Mouse (Mus musculus) liver, embryonic 16.5 days (tissue): Measurements from ENCODE around the gene Pde4c. TPM values are rescaled to one million over a fixed set of nuclear protein-coding genes. Genes with fewer than 3 reads are reported as not detected.

ENCODE experiments used
- ATAC-seq: fragments of 200-750 bp; cut with Nextera tagmentation; 2 replicates; pipeline ENCODE4 v1.8.0; 2017; ENCODE audit warnings: low read depth, mild to moderate bottlenecking, moderate number of reproducible peaks, moderate library complexity
- H3K27ac ChIP-seq: fragments of 300-500 bp; sonication (generic); 2 replicates; pipeline ENCODE4 v1.5.1; 2014; ENCODE audit warnings: mild to moderate bottlenecking, low read length
- H3K27me3 ChIP-seq: fragments of 300-500 bp; sonication (generic); 2 replicates; pipeline ENCODE4 v1.6.1; 2014; ENCODE audit warnings: low read depth, low read length, mixed read lengths; ENCODE audit not compliant: control insufficient read depth, insufficient read depth
- H3K36me3 ChIP-seq: fragments of 300-500 bp; sonication (generic); 2 replicates; pipeline ENCODE4 v1.6.1; 2014; ENCODE audit warnings: mild to moderate bottlenecking; ENCODE audit not compliant: control insufficient read depth, insufficient read depth
- H3K4me1 ChIP-seq: fragments of 300-500 bp; sonication (generic); 2 replicates; pipeline ENCODE4 v1.6.1; 2014; ENCODE audit warnings: low read depth, low read length, mixed read lengths; ENCODE audit not compliant: control insufficient read depth
- H3K4me2 ChIP-seq: fragments of 300-500 bp; sonication (generic); 2 replicates; pipeline ENCODE4 v1.6.1; 2014; ENCODE audit warnings: low read depth, low read length, mixed read lengths
- H3K4me3 ChIP-seq: fragments of 300-500 bp; sonication (generic); 2 replicates; pipeline ENCODE4 v1.5.1; 2014; ENCODE audit warnings: low read depth, mild to moderate bottlenecking, low read length
- H3K9ac ChIP-seq: fragments of 300-500 bp; sonication (generic); 2 replicates; pipeline ENCODE4 v1.6.1; 2014; ENCODE audit warnings: low read depth, low read length
- H3K9me3 ChIP-seq: fragments of 300-500 bp; sonication (generic); replicated peaks from 2 replicates; pipeline ENCODE4 v1.6.1; 2016; ENCODE audit warnings: low read length; ENCODE audit not compliant: control insufficient read depth
- WGBS: fragments of 180-500 bp; shearing (Covaris S2); extraction: QIAGEN DNeasy Blood & Tissue Kit; methylation state at CpG from one replicate; pipeline ENCODE4 v1.1.7; 2014; ENCODE audit not compliant: insufficient replicate concordance; 5-methylcytosine and 5-hydroxymethylcytosine counted together
- polyA plus RNA-seq: library from polyadenylated mRNA; unstranded; fragments of >200 nt; fragmentation: Nextera tagmentation; extraction: Ambion mirVana; gene quantifications from 2 replicates; pipeline ENCODE4 v1.2.1, GENCODE M21; 2015

Pde4c gene
- polyA plus RNA-seq, 1 experiment from 2014 or later: 2.2 TPM

- no peaks in the 10 kb centered on the region for H3K27me3 ChIP-seq
- peaks cover 58% of the 10 kb centered on the region for H3K4me1 ChIP-seq
- WGBS: 83% methylated on average over 7 of the region's 7 CpGs
- H3K4me3 ChIP-seq: no peak overlapping the region
- H3K9me3 ChIP-seq: no peaks in the 10 kb centered on the region
- ATAC-seq: no peak
- H3K27ac ChIP-seq: no peak overlapping the region
- H3K9ac ChIP-seq: no peak overlapping the region
- H3K36me3 ChIP-seq: peaks cover 4% of the 10 kb centered on the region; the same call in 1 of the 2 replicates
- no peak overlapping the region for H3K4me2 ChIP-seq
These were observed 34.7 kb downstream of the Pde4c start for GRCm38 (mm10) chr8:70758308-70758615.

DNA sequence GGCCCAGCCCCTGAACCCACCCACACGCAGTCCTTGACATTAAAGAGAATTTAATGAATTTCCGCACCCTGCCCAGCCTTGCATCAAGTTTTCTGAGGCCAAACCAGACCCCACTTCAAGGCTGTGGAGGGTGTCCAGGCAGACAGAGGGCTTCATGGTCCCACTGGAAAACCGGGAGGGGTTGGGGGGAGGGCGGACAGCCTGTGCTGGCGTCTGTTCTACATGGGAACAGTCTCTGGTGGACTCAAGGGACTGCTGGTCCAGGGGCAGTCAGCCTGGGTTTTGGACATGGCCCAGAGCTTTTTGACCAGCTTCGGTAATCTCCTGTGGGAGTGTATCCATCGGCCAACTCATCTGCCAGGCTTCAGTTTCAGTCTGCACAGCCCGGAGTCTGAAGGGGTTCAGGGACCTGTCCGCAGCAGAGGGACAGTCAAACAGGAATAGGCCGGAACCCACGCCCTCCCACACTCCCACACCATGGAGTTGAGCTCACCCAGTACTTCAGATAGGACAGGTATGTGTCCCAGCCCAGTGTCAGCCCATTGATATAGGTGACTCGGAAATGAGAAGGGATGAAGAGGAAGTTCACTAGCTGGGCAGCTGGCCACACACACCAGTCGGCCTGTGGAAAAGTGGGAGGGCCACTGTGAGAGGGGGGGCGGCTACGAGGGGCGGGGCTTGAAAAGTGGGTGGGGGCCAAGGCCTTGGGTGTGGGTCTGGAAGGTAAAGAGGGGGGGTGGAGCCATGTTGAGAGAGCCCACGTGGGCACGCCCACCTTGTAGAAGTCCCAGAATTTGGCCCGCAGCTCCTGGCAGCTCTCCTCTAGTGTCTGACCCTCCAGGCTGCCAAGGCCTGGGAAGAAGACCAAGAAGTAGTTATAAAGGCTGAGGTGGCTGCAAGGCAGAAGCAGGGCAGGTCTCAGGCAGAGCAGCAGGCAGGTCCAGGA, 35.4 kb downstream of the Pde4c start:
- no peak overlapping the region for H3K9ac ChIP-seq

GRCm38 (mm10) chr8:70760350-70760749, 36.8 kb downstream of the Pde4c start:
- Histone ChIP-seq H3K27me3 (no peaks in the 10 kb centered on the region), H3K4me2 (peak overlapping the region; percentile 99), H3K9ac (peak overlapping the region; percentile 86), H3K36me3 (peaks cover 4% of the 10 kb centered on the region; the same call in 1 of the 2 replicates), H3K4me3 (peak overlapping the region; percentile 74), H3K4me1 (peaks cover 67% of the 10 kb centered on the region), H3K27ac (peak overlapping the region; percentile 92), H3K9me3 (no peaks in the 10 kb centered on the region)
- no peak for ATAC-seq
- WGBS: under 1% methylated on average over 21 of the region's 22 CpGs

More for the DNA sequence above, 35.4 kb downstream of the Pde4c start:
- Histone ChIP-seq H3K4me3 (0 out of 2 replicates have a peak overlapping the region, but pooled peaks have one; percentile 74), H3K27ac (no peak overlapping the region), H3K9me3 (no peaks in the 10 kb centered on the region), H3K4me2 (peak overlapping the region; percentile 99), H3K36me3 (peaks cover 4% of the 10 kb centered on the region; the same call in 1 of the 2 replicates), H3K4me1 (peaks cover 58% of the 10 kb centered on the region), H3K27me3 (no peaks in the 10 kb centered on the region)
- WGBS: 70% methylated on average over 19 of the region's 19 CpGs
- ATAC-seq: no peak

DNA sequence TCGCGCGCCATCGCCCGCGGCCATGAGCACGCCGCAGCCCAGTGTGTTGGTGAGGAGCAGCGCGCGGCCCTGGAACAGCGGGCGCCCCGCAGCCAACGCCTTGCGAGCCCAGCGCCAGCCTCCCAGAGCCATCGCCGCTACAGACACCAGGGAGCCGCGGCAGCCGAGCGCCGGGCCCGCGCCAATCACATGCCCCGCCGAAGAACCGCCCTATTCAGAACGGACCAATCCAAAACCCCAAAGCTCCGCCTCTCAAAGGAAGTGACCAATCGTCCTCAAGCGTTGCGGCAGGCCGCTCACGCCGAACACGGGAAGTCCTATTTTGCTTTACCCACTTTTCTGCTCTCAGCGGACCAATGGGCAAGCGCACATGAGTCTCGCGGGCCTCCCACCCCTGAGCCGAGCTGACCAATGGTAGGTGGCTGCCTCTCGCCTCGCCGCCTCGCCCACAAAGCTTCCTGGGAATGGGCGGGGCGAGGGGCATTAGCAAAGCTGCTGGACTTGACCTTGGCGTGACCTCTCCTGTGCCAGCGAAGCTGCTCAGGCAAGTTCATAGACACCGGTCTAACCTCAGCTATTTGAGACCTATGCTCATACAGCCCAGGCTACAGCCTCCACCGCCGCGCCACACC, 37.4 kb downstream of the Pde4c start, which contains the start of gene Mpv17l2:
Gene Mpv17l2, minus strand, starts transcription at position 172 of the 632 bp plus-strand sequence.
- under 1% methylated on average over 55 of the region's 55 CpGs for WGBS
- H3K4me2 ChIP-seq: peak within 1 kb of the TSS; percentile 99
- no peaks in the 10 kb centered on the region for H3K9me3 ChIP-seq
- no peaks in the 10 kb centered on the region for H3K27me3 ChIP-seq
- peak; percentile 91 for ATAC-seq
- H3K27ac ChIP-seq: peak within 1 kb of the TSS; percentile 92
- H3K4me1 ChIP-seq: peaks cover 70% of the 10 kb centered on the region
- peak within 1 kb of the TSS; percentile 74 for H3K4me3 ChIP-seq
- peaks cover 4% of the 10 kb centered on the region; the same call in 1 of the 2 replicates for H3K36me3 ChIP-seq
- H3K9ac ChIP-seq: peak within 1 kb of the TSS; percentile 86

DNA sequence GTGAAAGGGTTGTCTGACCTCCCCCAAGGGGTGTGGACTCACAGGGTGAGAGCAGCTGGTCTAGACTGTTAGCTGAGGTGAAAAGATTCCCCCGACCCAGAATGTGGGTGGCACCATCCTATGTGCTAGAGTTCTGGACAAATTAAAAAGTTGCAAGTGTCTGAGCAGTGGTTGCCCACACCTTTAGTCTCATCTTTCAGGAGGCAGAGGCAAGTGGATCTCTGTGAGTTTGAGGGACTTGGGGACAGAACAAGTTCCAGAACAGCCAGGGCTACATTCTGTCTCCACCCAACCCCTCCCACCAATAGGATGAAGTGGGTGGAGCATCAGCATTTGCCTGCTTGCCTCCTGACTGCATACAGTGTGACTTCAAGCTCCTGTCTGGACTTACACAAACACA, 38.6 kb downstream of the Pde4c start:
- H3K4me1 ChIP-seq: peaks cover 82% of the 10 kb centered on the region
- no peaks in the 10 kb centered on the region for H3K9me3 ChIP-seq
- 29% methylated on average over 1 of the region's 1 CpGs for WGBS
- no peak for ATAC-seq
- H3K4me2 ChIP-seq: peak overlapping the region; percentile 50
- H3K36me3 ChIP-seq: peaks cover 4% of the 10 kb centered on the region; the same call in 1 of the 2 replicates
- peak overlapping the region; percentile 14; the same call in 1 of the 2 replicates for H3K9ac ChIP-seq
- H3K27me3 ChIP-seq: no peaks in the 10 kb centered on the region
- no peak overlapping the region for H3K4me3 ChIP-seq
- H3K27ac ChIP-seq: peak overlapping the region; percentile 87

- Histone ChIP-seq H3K4me2 (peak overlapping the region; percentile 98), H3K9ac (peak overlapping the region; percentile 43; the same call in 1 of the 2 replicates)
- WGBS: 2% methylated on average over 3 of the region's 3 CpGs
These were observed 39.8 kb downstream of the Pde4c start for GRCm38 (mm10) chr8:70763354-70763753.

DNA sequence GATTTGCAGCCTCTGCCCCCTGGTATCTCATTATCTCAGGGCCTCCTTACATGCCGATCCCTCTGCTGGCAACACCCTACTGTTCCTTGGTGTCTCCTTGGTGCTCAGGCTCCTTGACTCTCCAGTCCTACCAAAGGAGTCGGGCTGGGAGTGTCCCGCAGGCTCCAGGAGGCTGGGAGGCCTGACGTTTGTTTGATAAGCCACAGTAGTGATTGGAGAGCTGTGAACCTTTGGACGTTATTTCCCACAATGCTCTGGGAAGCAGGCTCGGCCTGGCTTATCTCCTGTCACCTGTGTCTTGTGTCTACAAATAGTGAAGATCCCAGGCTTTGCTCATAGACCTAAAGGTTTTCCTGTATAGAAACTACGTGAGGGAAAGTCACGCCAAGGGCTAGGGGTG, 40.5 kb downstream of the Pde4c start:
- Histone ChIP-seq H3K9ac (peak overlapping the region; percentile 43), H3K27me3 (no peaks in the 10 kb centered on the region), H3K4me1 (peaks cover 80% of the 10 kb centered on the region), H3K9me3 (no peaks in the 10 kb centered on the region), H3K4me3 (peak overlapping the region; percentile 27), H3K4me2 (peak overlapping the region; percentile 98), H3K27ac (peak overlapping the region; percentile 90), H3K36me3 (peaks cover 2% of the 10 kb centered on the region; the same call in 1 of the 2 replicates)
- 13% methylated on average over 8 of the region's 8 CpGs for WGBS
- ATAC-seq: peak; percentile 27

More at GRCm38 (mm10) chr8:70763354-70763753, 39.8 kb downstream of the Pde4c start:
- ATAC-seq: no peak
- peaks cover 2% of the 10 kb centered on the region; the same call in 1 of the 2 replicates for H3K36me3 ChIP-seq
- no peaks in the 10 kb centered on the region for H3K9me3 ChIP-seq
- no peaks in the 10 kb centered on the region for H3K27me3 ChIP-seq
- no peak overlapping the region; the same call in 1 of the 2 replicates for H3K4me3 ChIP-seq
- peak overlapping the region; percentile 90 for H3K27ac ChIP-seq
- H3K4me1 ChIP-seq: peaks cover 84% of the 10 kb centered on the region

DNA sequence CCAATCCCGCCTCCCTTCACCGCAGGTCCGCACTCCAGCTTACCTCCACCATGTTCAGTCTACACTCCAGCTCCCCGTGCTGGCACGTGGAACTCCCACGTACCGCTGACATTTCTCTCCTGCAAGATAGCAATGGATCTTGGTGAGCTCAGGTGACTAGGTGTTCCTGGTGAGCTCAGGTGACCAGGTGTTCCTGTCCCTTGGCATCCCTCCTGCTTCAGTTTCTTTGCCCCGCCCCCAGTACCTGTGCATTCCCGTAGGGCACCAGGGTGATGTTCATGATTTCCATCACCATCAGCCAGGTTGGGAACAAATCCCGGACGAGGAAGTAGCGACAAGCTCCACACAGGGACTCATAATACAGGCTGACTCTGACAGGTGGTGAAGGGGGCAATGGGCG, 41.2 kb downstream of the Pde4c start:
- H3K4me2 ChIP-seq: peak overlapping the region; percentile 98
- no peak for ATAC-seq
- H3K4me3 ChIP-seq: no peak overlapping the region
- 79% methylated on average over 13 of the region's 13 CpGs for WGBS
- H3K9me3 ChIP-seq: no peaks in the 10 kb centered on the region
- peaks cover 2% of the 10 kb centered on the region; the same call in 1 of the 2 replicates for H3K36me3 ChIP-seq
- H3K9ac ChIP-seq: no peak overlapping the region
- no peaks in the 10 kb centered on the region for H3K27me3 ChIP-seq
- peaks cover 80% of the 10 kb centered on the region for H3K4me1 ChIP-seq
- H3K27ac ChIP-seq: peak overlapping the region; percentile 90
